Mouse (Mus musculus) testis, adult 10 weeks (tissue): ENCODE results near the gene Wnt3a. TPM values are rescaled to one million over a fixed set of nuclear protein-coding genes. Genes with fewer than 3 reads are reported as not detected.

Experiments used
- polyA plus RNA-seq: library from polyadenylated mRNA; stranded (reverse); fragments of 350-450 nt; fragmentation: Illumina TruSeq; extraction: RNeasy Lipid Tissue Mini Kit (QIAGEN cat#74804); gene quantifications from one replicate; pipeline ENCODE4 v1.2.3, GENCODE M21; 2014; ENCODE audit warnings: low read depth, low replicate concordance

Wnt3a gene
- 0.24 TPM for polyA plus RNA-seq

GRCm38 (mm10) chr11:59290702-59291303 lies at the start of gene Wnt3a:
TSS of gene Wnt3a (minus strand) at chr11:59290752.

GRCm38 (mm10) chr11:59306461-59307421 lies 16.2 kb upstream of the Wnt3a start, which contains the start of gene Wnt9a:
TSS of gene Wnt9a (plus strand) at chr11:59306928.

DNA sequence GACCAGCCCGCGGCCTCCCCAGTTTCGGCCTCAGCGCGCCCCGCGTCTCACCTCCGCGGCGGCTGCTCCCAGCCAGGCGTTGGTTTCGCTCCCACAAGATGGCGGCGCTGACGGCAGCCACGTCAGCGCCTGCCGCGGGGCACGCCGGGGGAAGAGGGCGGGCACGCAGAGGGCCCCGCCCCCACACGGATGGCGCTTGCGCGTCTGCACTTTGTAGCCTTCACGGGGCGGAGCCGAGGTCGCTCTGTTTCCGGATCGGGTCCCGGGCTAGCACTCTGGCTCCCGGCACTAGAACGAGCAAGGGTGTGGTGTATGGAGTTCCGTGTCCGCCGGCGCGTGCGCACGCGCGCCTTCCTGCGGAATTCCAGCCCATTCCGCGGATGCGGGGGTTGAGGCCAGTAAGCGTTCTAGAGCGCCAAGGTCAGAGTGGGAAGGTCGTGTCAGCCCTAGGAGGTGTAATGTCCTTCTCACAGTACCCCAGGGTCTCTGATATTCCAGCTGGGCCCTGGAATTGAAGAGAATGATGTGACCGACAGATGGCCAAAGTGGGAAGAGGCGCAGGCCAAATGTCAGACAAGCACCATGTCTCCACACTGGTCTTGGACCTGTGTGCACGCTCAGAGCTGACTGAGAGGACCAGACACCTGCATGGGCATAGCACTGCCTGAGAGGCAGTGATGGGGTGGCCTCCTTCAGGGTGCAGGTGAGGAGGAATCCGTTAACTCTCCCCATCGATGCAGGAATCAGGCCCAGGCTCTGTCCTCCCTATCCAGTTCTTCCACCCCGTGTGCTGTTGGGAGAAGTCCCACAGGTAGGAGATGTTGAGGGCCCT lies 62.2 kb downstream of the Wnt3a start, which contains the start of gene Arf1:
Gene Arf1 (minus strand): TSS at position 149 of the 832 bp plus-strand sequence.

GRCm38 (mm10) chr11:59208153-59208831 lies 82.3 kb downstream of the Wnt3a start, which contains the start of gene 2310033P09Rik:
TSS of gene 2310033P09Rik (plus strand) at chr11:59208321.

GRCm38 (mm10) chr11:59202081-59202995 lies 88.2 kb downstream of the Wnt3a start, which contains the start of gene Mrpl55:
TSS of gene Mrpl55 (plus strand) at chr11:59202486.

Other genes starting within 250 kb of the Wnt3a start
- 0.06 TPM for gene Obscn, start 154.3 kb downstream of the Wnt3a start, polyA plus RNA-seq
- gene Iba57, start 127.0 kb downstream of the Wnt3a start, polyA plus RNA-seq: 4.0 TPM
- gene Gjc2, start 107.5 kb downstream of the Wnt3a start, polyA plus RNA-seq: not detected
- gene Guk1, start 98.5 kb downstream of the Wnt3a start, polyA plus RNA-seq: 8.9 TPM
- gene Mrpl55, start 88.3 kb downstream of the Wnt3a start, polyA plus RNA-seq: 8.5 TPM
- gene 2310033P09Rik, start 82.4 kb downstream of the Wnt3a start, polyA plus RNA-seq: 2.5 TPM
- gene Arf1, start 62.5 kb downstream of the Wnt3a start, polyA plus RNA-seq: 117 TPM
- 0.11 TPM for gene Wnt9a, start 16.2 kb upstream of the Wnt3a start, polyA plus RNA-seq
- 3.7 TPM for gene Prss38, start 84.9 kb upstream of the Wnt3a start, polyA plus RNA-seq
- gene Jmjd4, start 159.3 kb upstream of the Wnt3a start, polyA plus RNA-seq: 3.2 TPM
- 12.3 TPM for gene Snap47, start 160.4 kb upstream of the Wnt3a start, polyA plus RNA-seq
- 11.7 TPM for gene Zfp867, start 181.7 kb upstream of the Wnt3a start, polyA plus RNA-seq
- 18.8 TPM for gene Zkscan17, start 236.0 kb upstream of the Wnt3a start, polyA plus RNA-seq